Mouse (Mus musculus) left cerebral cortex, adult 8-10 months (tissue): ENCODE measurements around the gene Pgs1. TPM values are rescaled to one million over a fixed set of nuclear protein-coding genes. Genes with fewer than 3 reads are reported as not detected.
A peak's percentile ranks its signal among the peaks of the same experiment; 100 is the strongest.

Experiments used
- DNase-seq, 2 experiments: peaks; one replicate each; pipeline ENCODE4 v3.0.0; 2022; ENCODE audit warnings: low spot score in 2 of 2
- total RNA-seq, 4 experiments: library from RNA; stranded (reverse); gene quantifications; 2 replicates each; pipeline ENCODE4 v1.2.4; 2022

Pgs1 gene
- total RNA-seq, 4 experiments from 2014 or later: 77.9 to 92.4 (median 82.4) TPM

GRCm38 (mm10) chr11:117974327-117975125 is 11.6 kb upstream of the Pgs1 start:
- no peak for DNase-seq

GRCm38 (mm10) chr11:117975211-117975967 is 10.7 kb upstream of the Pgs1 start:
- DNase-seq: no peak

GRCm38 (mm10) chr11:117976081-117976582 is 10.0 kb upstream of the Pgs1 start:
- DNase-seq: no peak

DNA sequence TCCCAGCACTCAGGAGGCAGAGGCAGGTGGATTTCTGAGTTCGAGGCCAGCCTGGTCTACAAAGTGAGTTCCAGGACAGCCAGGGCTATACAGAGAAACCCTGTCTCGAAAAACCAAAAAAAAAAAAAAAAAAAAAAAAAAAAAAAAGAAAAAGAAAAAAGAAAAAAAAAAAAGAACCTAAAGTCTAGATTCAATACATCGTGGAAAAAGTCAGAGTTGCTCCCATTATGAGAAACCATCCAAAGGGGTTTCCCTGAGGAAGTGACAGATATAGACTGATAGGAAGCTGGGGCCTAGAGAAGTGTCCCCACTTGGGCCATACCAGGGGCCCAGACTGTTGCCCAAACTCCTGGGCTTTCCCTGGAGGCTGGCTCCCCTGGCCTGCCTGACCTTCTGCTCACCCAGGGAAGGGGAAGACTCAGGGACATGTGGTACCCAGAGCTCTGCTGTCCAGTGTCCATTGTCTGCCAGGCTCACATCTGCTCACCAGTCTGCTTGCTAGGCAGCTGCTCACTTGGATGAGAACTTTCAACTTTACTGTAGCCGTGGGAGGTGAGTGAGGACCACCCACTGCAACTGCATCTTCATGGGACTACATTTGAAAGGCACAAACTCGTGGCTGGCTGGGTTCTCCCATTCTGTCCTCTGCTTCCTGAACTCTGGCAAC is 8.3 kb upstream of the Pgs1 start:
- no peak for DNase-seq

- DNase-seq: no peak
Observed at GRCm38 (mm10) chr11:117979388-117979787, 6.7 kb upstream of the Pgs1 start.

DNA sequence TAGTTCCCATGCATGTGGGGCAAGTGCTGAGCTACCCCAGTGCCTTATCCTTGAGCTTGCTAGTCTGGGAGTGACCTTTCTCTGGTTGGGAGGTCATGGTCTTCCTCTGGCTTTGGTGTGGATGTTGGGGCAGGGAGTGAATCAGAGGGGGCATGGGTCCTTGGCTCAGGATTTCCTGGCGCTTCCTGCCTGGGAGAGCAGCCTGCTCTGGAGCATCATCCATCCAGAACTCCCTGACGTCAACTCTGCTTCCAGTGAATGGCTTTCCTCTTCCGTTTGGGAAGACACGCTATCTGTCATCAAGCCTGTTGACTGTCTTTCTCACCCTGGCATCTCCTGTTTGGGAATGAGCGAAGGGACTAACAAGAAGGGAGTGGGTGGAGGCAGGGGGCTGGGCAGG is 3.7 kb upstream of the Pgs1 start:
- no peak for DNase-seq

DNA sequence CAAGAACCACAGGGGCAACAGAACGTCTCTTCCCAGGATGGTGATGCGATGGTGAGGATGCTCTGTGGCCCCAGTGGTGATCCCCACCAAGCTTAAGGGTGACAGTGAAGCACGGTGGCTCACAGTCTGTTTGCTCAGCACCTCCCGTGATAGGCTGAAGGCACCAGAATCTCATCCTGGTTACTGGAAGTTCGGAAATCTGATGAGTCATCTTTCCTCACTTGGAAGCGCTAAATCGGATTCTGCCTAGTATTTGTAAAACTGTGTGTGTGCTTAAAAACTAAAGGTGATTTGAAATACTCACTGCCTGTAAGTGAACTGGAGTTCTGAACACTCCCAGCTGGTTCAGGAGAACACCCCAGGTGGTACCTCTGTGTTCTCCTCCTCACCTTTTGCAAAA is 2.3 kb upstream of the Pgs1 start:
- DNase-seq: no peak

DNA sequence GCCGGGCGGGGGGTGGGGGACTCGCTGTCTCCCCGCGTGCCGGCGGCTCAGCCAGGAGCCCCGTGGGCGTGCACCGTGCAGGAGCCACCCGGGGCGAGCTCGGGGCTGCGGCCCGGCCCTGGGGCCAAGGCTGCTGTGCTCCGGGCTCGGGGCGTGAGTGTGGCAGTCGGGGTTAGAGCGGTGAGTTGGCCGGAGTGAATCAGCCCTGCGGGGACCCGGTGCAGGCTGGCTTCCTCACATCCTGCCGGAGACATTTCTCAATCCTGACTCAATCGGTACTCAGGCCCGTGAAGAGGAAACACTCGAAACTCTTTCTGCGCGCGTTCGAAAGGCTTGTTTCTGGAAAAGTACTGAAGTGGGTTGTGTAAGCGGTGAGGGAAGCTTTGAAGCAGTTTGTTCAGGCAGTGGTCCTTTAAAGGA is 950 bp downstream of the Pgs1 start:
- DNase-seq: peak in 1 of 2 experiments; percentile 29

GRCm38 (mm10) chr11:117987968-117988367 is 1.9 kb downstream of the Pgs1 start:
- DNase-seq: no peak

GRCm38 (mm10) chr11:117989241-117989640 is 3.1 kb downstream of the Pgs1 start:
- no peak for DNase-seq

GRCm38 (mm10) chr11:117989926-117990325 is 3.8 kb downstream of the Pgs1 start:
- DNase-seq: no peak

GRCm38 (mm10) chr11:117991502-117992470 is 5.7 kb downstream of the Pgs1 start:
- DNase-seq: no peak

GRCm38 (mm10) chr11:117993190-117994175 is 7.4 kb downstream of the Pgs1 start:
- DNase-seq: no peak

GRCm38 (mm10) chr11:117994250-117995057 is 8.4 kb downstream of the Pgs1 start:
- no peak for DNase-seq

DNA sequence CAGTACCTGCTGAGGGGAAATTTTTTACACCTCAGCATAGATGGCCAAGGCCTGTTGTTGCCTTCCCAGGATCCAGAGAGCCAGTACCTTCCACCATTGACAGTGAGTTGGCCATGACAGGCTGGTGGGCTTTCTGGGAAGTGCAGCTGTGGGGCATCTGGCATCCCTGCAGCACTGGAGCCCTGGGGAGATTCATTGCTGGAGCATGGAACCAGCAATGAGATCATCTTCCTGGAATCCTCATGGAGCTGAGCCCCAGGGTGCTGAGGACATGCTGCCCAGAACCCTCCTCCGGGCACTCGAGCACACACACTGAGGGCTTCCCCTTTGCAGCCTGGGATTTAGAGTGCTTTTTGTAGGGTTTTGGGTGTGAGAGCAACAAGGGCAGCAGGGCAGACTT is 9.2 kb downstream of the Pgs1 start:
- DNase-seq: no peak

- DNase-seq: no peak
Observed at GRCm38 (mm10) chr11:117995661-117996060, 9.6 kb downstream of the Pgs1 start.

GRCm38 (mm10) chr11:117996066-117996465 is 10.0 kb downstream of the Pgs1 start:
- no peak for DNase-seq

DNA sequence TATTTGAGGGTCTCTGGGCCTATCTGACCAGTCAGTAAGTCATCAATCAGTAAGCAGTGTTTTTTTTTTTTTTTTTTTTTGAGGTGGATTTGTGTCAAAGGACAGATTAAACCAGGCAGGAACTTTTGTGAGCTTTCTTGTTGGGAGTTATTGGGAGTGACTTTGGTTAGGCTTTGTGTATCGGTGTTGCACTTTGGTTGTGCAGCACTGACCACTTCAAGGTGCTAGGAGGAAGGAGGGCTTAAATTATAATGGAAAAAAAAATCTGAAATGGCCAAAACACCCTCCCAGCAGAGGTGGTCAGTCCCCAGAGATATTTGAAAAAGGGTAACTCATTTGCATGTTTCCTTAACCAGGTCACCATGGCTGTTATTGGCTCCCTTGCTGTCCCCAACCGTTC is 11.0 kb downstream of the Pgs1 start:
- DNase-seq: no peak

DNA sequence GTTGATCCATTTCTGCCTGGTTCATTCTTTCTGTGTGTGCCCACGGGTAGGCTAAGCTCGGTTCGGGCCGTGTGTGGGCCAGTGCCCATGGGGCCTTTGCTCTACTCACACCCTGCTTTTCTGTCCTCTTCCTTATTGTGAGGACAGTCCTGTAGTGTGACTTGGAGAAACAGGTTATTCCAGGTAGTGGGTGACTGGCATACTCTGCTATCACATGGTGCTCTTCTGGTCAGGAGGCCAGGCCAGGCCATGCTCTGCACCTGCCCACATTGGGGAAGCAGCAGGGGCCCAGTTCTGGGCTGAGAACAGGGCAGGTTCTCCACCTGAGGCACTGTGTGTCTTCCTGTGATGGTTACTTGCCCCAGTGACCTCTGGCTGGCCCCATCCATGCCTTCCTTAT is 12.3 kb downstream of the Pgs1 start:
- DNase-seq: no peak
